Mouse (Mus musculus): ENCODE data around the gene Apbb1ip. TPM values are rescaled to one million over a fixed set of nuclear protein-coding genes. Genes with fewer than 3 reads are reported as not detected.

Gene Apbb1ip
- polyA plus RNA-seq, 1 experiment = 0.74 TPM

DNA sequence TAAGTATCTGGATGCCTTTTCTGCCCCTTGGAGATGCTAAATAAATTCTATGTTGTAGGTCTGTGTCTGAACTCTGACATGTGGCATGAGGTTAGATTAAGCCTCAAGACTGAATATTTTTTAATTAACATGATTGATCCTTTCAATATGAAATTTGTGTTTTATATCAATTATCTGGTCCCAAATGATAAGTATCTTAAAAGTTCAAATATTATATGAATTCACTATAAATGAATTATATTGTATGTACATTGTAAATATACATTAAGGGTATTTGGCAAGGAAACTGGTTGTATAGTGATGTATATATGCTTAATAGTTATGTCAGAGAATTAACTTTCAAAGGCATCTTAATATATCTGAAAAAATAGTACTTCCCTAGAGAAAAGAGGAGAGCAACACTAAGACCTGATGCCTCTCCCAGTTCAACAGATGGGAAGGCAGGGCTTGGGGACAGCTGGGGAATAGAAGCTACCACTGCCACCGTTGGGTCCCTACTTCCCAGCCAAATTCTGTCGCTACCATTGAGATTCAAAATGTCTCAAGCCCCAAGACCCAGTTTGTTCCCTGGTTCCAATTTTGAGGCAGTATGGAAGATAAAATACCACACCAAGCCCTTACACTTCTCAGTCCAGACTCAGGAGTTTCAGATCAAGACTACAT, 2.8 kb downstream of the Apbb1ip start:
- no peak for DNase-seq (ENCODE audit: low read depth)
- TF ChIP-seq POLR2A (IDR thresholded peaks at IDR 0.05; ENCODE audit: borderline replicate concordance, extremely low read depth, insufficient read depth, insufficient read length, poor library complexity, severe bottlenecking) = no peak
- no peak for TF ChIP-seq CTCF (IDR thresholded peaks at IDR 0.05; ENCODE audit: borderline replicate concordance, extremely low read depth, insufficient read depth, insufficient read length)

DNA sequence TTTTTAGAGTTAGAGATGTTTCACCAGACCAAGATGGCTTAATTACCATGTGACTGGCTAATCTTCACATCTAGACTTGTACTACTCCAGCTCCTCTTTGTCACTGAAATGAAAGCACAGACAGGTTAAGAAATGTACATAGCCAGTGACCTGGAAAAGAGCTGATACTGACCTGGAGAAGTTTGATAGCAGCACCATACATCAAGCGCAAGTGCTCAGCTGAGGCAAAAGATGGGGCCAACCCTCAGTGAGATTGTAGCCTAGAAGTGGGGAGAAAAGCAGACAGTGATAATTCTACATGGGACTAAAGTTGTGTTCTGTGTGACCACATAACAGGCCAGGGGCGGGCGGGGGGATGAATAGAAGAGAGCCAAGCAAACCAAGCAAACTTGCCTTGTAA, 3.9 kb downstream of the Apbb1ip start:
- TF ChIP-seq CTCF (IDR thresholded peaks at IDR 0.05; ENCODE audit: borderline replicate concordance, extremely low read depth, insufficient read depth, insufficient read length) = no peak
- TF ChIP-seq POLR2A (IDR thresholded peaks at IDR 0.05; ENCODE audit: borderline replicate concordance, extremely low read depth, insufficient read depth, insufficient read length, poor library complexity, severe bottlenecking) = no peak
- DNase-seq (ENCODE audit: low read depth) = no peak

DNA sequence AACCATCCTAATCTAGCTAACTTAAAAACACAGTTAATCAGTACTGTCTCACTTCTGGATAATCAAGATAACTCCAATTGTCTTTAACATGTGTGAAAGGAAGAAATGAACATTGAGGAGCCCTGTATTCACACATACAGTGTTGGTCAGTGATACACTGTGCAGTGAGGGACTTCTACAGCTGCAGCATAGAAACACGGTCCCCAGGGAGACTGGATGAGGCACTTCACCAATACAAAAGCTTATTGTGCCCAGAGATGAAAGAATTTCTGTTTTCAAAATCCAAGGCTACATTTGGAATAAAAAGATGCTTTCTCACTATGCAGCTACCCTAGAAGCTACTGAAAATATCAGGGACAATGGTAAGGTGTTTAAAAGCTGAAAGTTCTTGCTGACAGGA, 7.0 kb downstream of the Apbb1ip start:
- no peak for DNase-seq (ENCODE audit: low read depth)
- TF ChIP-seq CTCF (IDR thresholded peaks at IDR 0.05; ENCODE audit: borderline replicate concordance, extremely low read depth, insufficient read depth, insufficient read length) (no peak), POLR2A (IDR thresholded peaks at IDR 0.05; ENCODE audit: borderline replicate concordance, extremely low read depth, insufficient read depth, insufficient read length, poor library complexity, severe bottlenecking) (no peak)

DNA sequence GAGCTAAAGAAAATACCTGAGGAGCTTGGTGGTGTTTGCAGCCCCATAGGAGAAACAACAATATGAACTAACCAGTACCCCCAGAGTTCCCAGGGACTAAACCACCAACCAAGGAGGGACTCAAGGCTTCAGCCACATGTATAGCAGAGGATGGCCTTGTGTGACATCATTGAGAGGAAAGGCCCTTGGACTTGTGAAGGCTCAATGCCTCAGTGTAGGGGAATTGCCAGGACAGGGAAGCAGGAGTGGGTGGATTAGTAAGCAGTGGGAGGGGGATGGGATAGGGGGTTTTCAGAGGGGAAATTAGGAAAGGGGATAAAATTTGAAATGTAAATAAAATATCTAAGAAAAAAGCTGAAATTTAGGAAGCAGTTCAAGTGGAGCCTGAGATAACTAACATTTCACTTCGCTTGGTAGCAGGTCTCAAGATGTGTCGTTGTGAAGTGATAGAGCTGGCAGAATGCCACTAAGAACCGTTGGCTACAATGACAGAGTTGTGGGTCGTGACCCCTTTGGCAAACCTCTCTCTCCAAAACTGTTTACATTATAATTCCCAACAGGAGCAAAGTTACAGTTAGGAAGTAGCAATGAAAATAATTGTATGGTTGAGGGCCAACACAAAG, 7.6 kb downstream of the Apbb1ip start:
- no peak for TF ChIP-seq CTCF (IDR thresholded peaks at IDR 0.05; ENCODE audit: borderline replicate concordance, extremely low read depth, insufficient read depth, insufficient read length)
- no peak for TF ChIP-seq POLR2A (IDR thresholded peaks at IDR 0.05; ENCODE audit: borderline replicate concordance, extremely low read depth, insufficient read depth, insufficient read length, poor library complexity, severe bottlenecking)
- DNase-seq (ENCODE audit: low read depth) = no peak

DNA sequence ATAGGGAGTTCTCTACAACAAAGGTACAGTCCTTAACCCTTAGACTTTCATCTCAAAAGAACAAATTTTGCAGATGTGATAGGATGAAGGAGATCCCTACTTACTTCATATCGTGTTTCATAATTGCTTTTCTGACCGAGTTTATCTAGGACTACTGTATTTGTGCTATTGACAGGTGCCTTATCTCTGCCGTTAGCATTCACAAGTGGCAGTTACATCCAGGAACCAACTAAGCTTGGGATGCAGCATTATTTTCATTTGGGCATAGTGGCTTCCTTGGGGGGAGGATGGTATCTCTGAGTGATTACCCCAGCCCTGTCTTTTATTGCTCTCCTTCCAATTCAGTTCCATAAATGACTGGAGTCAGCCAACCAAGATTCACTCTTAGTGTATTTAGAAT, 8.2 kb downstream of the Apbb1ip start:
- no peak for DNase-seq (ENCODE audit: low read depth)
- no peak for TF ChIP-seq POLR2A (IDR thresholded peaks at IDR 0.05; ENCODE audit: borderline replicate concordance, extremely low read depth, insufficient read depth, insufficient read length, poor library complexity, severe bottlenecking)
- TF ChIP-seq CTCF (IDR thresholded peaks at IDR 0.05; ENCODE audit: borderline replicate concordance, extremely low read depth, insufficient read depth, insufficient read length) = no peak

DNA sequence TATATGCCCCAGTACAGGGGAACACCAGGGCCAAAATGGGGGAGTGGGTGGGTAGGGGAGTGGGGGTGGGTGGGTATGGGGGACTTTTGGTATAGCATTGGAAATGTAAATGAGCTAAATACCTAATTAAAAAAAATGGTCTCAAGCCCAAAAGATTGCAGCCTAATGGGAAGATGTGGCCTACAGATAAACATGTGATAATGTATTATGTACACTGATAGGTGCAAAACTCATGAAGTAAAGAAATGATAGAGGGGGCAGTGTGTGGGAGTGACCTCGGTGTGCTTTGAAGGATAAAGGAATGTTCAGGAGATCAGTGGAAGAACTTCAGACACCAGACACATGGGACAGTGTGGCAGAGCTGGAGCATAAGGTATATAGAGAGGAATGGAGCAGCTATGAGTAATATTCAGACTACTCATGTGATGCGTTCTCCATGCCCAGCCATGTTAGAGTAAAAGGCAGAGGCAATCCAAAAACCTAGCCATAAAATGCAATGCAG, 9.3 kb downstream of the Apbb1ip start:
- DNase-seq (ENCODE audit: low read depth) = no peak
- TF ChIP-seq CTCF (IDR thresholded peaks at IDR 0.05; ENCODE audit: borderline replicate concordance, extremely low read depth, insufficient read depth, insufficient read length) = no peak
- TF ChIP-seq POLR2A (IDR thresholded peaks at IDR 0.05; ENCODE audit: borderline replicate concordance, extremely low read depth, insufficient read depth, insufficient read length, poor library complexity, severe bottlenecking) = no peak

DNA sequence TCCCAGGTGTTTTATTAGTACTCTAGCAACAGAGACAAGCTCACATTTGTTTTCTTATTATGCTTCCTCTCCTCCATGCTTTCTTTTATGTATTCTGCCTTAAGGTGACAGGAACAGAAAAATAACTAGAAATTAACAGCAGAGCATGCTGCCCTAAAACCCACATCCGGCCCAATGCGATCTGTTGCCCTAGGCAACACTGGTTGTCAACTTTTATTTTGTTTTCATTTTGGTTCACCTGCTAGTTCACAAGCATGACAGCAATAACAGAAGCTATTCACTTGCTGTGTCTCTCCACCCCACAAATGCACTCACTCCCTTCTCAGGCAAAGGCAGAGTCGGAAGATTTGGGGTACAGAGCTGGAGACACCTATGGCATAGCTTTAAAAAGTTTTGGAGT, 10.3 kb downstream of the Apbb1ip start:
- DNase-seq (ENCODE audit: low read depth) = no peak
- TF ChIP-seq POLR2A (IDR thresholded peaks at IDR 0.05; ENCODE audit: borderline replicate concordance, extremely low read depth, insufficient read depth, insufficient read length, poor library complexity, severe bottlenecking) = no peak

DNA sequence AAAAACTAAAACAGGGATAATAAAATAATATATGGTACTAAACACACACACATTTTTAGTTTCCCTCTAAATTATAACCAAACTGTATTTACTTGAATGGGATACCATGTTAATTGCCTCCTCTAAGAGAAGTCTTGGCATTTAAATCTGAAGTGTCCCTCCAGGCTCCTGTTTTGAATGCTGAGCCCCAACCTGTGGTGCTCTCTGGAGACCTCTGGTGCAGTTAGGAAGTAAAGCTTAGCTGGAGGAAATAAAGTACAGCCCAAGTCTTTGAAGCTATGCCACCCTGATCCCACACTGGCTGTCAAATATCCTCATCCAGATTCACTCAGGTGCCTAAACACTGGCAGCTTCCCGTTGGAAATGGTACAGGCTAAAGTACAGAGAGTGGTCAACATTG, 10.9 kb downstream of the Apbb1ip start:
- TF ChIP-seq POLR2A (IDR thresholded peaks at IDR 0.05; ENCODE audit: borderline replicate concordance, extremely low read depth, insufficient read depth, insufficient read length, poor library complexity, severe bottlenecking) (no peak), CTCF (IDR thresholded peaks at IDR 0.05; ENCODE audit: borderline replicate concordance, extremely low read depth, insufficient read depth, insufficient read length) (no peak)

DNA sequence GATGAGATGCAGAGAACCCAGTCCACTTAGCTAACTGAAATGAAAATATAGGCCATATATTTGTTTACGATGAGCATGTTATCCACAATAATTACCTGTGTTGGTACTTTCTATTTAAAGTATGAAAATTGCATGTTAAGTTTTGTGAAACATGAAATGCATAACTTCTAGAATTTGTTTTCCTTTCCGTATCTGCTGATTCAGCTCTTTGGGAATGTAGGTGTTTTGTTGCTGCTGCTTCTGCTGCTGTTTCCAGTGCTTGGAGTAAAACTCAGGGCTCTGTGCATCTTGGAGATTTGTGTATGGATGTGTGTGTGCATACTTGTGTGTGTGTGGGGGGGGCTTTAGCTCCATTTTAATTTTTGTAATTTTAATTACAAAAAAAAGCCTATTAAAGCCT, 14.8 kb downstream of the Apbb1ip start:
- TF ChIP-seq POLR2A (IDR thresholded peaks at IDR 0.05; ENCODE audit: borderline replicate concordance, extremely low read depth, insufficient read depth, insufficient read length, poor library complexity, severe bottlenecking) (no peak), CTCF (IDR thresholded peaks at IDR 0.05; ENCODE audit: borderline replicate concordance, extremely low read depth, insufficient read depth, insufficient read length) (no peak)

More for the DNA sequence above, 10.9 kb downstream of the Apbb1ip start:
- no peak for DNase-seq (ENCODE audit: low read depth)

GRCm38 (mm10) chr2:22789576-22789975, 15.7 kb downstream of the Apbb1ip start:
- DNase-seq (ENCODE audit: low read depth) = no peak
- no peak for TF ChIP-seq POLR2A (IDR thresholded peaks at IDR 0.05; ENCODE audit: borderline replicate concordance, extremely low read depth, insufficient read depth, insufficient read length, poor library complexity, severe bottlenecking)
- TF ChIP-seq CTCF (IDR thresholded peaks at IDR 0.05; ENCODE audit: borderline replicate concordance, extremely low read depth, insufficient read depth, insufficient read length) = no peak

More for the DNA sequence above, 14.8 kb downstream of the Apbb1ip start:
- DNase-seq (ENCODE audit: low read depth) = no peak

GRCm38 (mm10) chr2:22790435-22790834, 16.5 kb downstream of the Apbb1ip start:
- no peak for TF ChIP-seq CTCF (IDR thresholded peaks at IDR 0.05; ENCODE audit: borderline replicate concordance, extremely low read depth, insufficient read depth, insufficient read length)
- no peak for TF ChIP-seq POLR2A (IDR thresholded peaks at IDR 0.05; ENCODE audit: borderline replicate concordance, extremely low read depth, insufficient read depth, insufficient read length, poor library complexity, severe bottlenecking)
- no peak for DNase-seq (ENCODE audit: low read depth)

DNA sequence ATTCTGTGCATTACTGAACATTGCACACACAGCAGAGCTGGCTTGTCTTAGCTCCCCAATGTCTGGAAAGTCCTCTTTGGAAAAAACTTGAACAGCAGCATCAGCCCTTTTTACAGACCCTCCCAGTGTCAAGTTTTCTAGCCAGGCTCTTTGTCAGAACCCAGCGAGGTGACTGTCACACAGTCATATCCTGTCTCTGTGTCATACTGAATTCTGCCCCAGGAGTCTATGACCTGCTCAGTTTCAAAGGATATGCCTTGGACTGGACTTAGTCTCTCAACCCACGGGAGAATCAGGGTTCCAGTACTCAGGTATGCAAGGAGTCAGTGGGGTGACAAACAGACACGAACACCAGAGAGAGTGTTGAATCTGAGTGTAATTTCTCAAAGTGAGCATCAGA, 21.2 kb downstream of the Apbb1ip start:
- no peak for TF ChIP-seq CTCF (IDR thresholded peaks at IDR 0.05; ENCODE audit: borderline replicate concordance, extremely low read depth, insufficient read depth, insufficient read length)
- TF ChIP-seq POLR2A (IDR thresholded peaks at IDR 0.05; ENCODE audit: borderline replicate concordance, extremely low read depth, insufficient read depth, insufficient read length, poor library complexity, severe bottlenecking) = no peak

More for the DNA sequence above, 21.2 kb downstream of the Apbb1ip start:
- no peak for DNase-seq (ENCODE audit: low read depth)

All from brain, embryonic 14.5 days (tissue).